Mouse (Mus musculus) intestine, embryonic 14.5 days (tissue): Measurements from ENCODE around the gene Casp9. TPM values are rescaled to one million over a fixed set of nuclear protein-coding genes. Genes with fewer than 3 reads are reported as not detected.

Experiments used
- ATAC-seq: fragments of 200-750 bp; cut with Nextera tagmentation; replicated peaks from 2 replicates; pipeline ENCODE4 v1.8.0; 2017; ENCODE audit warnings: low read depth, moderate number of reproducible peaks, moderate TSS enrichment, moderate library complexity; ENCODE audit not compliant: low FRiP score, low TSS enrichment
- DNase-seq: peaks from one replicate; pipeline ENCODE4 v3.0.0-alpha.2; 2018; ENCODE audit warnings: low spot score
- H3K27ac ChIP-seq: fragments of 300-500 bp; sonication (generic); 2 replicates; pipeline ENCODE4 v1.5.1; 2014; ENCODE audit warnings: low read depth, mild to moderate bottlenecking, control low read depth
- H3K27me3 ChIP-seq: fragments of 300-500 bp; sonication (generic); replicated peaks from 2 replicates; pipeline ENCODE4 v1.6.1; 2014; ENCODE audit warnings: low read length, control low read depth; ENCODE audit not compliant: control insufficient read depth, insufficient read depth
- H3K36me3 ChIP-seq: fragments of 300-500 bp; sonication (generic); 2 replicates; pipeline ENCODE4 v1.6.1; 2014; ENCODE audit warnings: low read length, control low read depth; ENCODE audit not compliant: control insufficient read depth, insufficient read depth
- H3K4me1 ChIP-seq: fragments of 300-500 bp; sonication (generic); replicated peaks from 2 replicates; pipeline ENCODE4 v1.6.1; 2014; ENCODE audit warnings: low read length, control low read depth, mixed read lengths; ENCODE audit not compliant: control insufficient read depth, insufficient read depth
- H3K4me2 ChIP-seq: fragments of 300-500 bp; sonication (generic); 2 replicates; pipeline ENCODE4 v1.6.1; 2014; ENCODE audit warnings: low read length
- H3K4me3 ChIP-seq: fragments of 300-500 bp; sonication (generic); 2 replicates; pipeline ENCODE4 v1.5.1; 2014; ENCODE audit warnings: low read depth, low read length, control low read depth, mixed read lengths
- H3K9ac ChIP-seq: fragments of 300-500 bp; sonication (generic); 2 replicates; pipeline ENCODE4 v1.6.1; 2014; ENCODE audit warnings: mild to moderate bottlenecking, low read length
- H3K9me3 ChIP-seq: fragments of 300-500 bp; sonication (generic); 2 replicates; pipeline ENCODE4 v1.6.1; 2016; ENCODE audit warnings: low read length, control low read depth; ENCODE audit not compliant: control insufficient read depth
- WGBS: fragments of 180-500 bp; shearing (Covaris S2); extraction: QIAGEN DNeasy Blood & Tissue Kit; methylation state at CpG from one replicate; pipeline ENCODE4 v1.1.7; 2014; 5-methylcytosine and 5-hydroxymethylcytosine counted together
- polyA plus RNA-seq: library from polyadenylated mRNA; unstranded; fragments of >200 nt; fragmentation: Nextera tagmentation; extraction: Ambion mirVana; gene quantifications from 2 replicates; pipeline ENCODE4 v1.2.1, GENCODE M21; 2014

Casp9 gene
- polyA plus RNA-seq, 1 experiment from 2014 or later, result 19.3 TPM

- H3K9ac ChIP-seq, result no peak overlapping the region
- no peaks in the 10 kb centered on the region for H3K27me3 ChIP-seq
- H3K4me2 ChIP-seq, result no peak overlapping the region
- H3K36me3 ChIP-seq, result peaks cover 14% of the 10 kb centered on the region
- WGBS, result 95% methylated on average over 5 of the region's 5 CpGs
- no peaks in the 10 kb centered on the region for H3K9me3 ChIP-seq
- ATAC-seq (no peak), DNase-seq (no peak)
- peaks cover 19% of the 10 kb centered on the region for H3K4me1 ChIP-seq
- no peak overlapping the region for H3K4me3 ChIP-seq
- no peak overlapping the region for H3K27ac ChIP-seq
Observed at GRCm38 (mm10) chr4:141797545-141797944, 4.1 kb downstream of the Casp9 start.

DNA sequence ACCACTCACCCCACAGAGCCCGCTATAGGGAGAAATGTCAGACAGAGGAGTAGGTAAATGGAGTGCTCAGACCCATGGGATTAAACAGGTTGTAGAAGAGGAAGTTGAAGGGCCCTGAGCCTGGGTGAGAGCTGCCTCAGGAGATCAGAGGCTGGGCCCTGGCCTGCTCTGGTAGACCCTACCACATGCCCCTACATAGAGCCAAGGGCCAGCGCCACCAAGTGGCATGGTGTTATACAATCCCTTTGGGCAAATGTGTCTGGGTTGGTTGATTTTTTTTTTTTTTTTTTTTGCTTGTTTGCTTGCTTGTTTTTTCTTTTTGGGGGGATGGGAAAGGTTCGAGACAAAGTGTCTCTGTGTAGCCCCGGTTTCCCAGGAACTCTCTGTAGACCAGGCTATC is 10.7 kb downstream of the Casp9 start:
- WGBS, result 87% methylated on average over 4 of the region's 4 CpGs
- Histone ChIP-seq H3K36me3 (peaks cover 58% of the 10 kb centered on the region), H3K4me1 (no peaks in the 10 kb centered on the region), H3K4me3 (no peak overlapping the region), H3K27ac (no peak overlapping the region), H3K27me3 (no peaks in the 10 kb centered on the region), H3K9ac (no peak overlapping the region), H3K4me2 (no peak overlapping the region), H3K9me3 (no peaks in the 10 kb centered on the region)
- ATAC-seq (no peak), DNase-seq (no peak)

DNA sequence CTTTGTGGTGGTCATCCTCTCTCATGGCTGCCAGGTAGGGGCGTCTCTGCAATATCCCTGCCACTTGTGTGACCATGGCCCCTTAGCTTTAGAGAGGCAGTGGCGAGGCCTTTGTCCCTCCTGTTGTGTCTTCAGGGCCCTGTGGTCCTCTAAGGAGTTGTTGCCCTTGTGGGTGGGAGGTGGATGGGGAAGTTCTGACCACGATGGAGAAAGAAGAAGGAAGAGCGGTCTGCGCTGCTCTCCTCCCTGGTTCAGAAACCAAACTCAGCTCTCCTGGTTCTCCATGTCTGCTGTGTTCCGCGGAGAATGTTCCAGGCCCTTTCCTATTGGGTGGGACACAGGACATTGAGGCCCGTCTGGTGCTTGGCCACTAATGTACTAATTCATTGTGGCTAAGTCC is 12.5 kb downstream of the Casp9 start:
- Histone ChIP-seq H3K36me3 (peaks cover 76% of the 10 kb centered on the region), H3K4me2 (no peak overlapping the region), H3K27me3 (no peaks in the 10 kb centered on the region), H3K27ac (no peak overlapping the region), H3K9ac (no peak overlapping the region), H3K9me3 (no peaks in the 10 kb centered on the region), H3K4me1 (no peaks in the 10 kb centered on the region), H3K4me3 (no peak overlapping the region)
- DNase-seq (no peak), ATAC-seq (no peak)
- 94% methylated on average over 8 of the region's 8 CpGs for WGBS

DNA sequence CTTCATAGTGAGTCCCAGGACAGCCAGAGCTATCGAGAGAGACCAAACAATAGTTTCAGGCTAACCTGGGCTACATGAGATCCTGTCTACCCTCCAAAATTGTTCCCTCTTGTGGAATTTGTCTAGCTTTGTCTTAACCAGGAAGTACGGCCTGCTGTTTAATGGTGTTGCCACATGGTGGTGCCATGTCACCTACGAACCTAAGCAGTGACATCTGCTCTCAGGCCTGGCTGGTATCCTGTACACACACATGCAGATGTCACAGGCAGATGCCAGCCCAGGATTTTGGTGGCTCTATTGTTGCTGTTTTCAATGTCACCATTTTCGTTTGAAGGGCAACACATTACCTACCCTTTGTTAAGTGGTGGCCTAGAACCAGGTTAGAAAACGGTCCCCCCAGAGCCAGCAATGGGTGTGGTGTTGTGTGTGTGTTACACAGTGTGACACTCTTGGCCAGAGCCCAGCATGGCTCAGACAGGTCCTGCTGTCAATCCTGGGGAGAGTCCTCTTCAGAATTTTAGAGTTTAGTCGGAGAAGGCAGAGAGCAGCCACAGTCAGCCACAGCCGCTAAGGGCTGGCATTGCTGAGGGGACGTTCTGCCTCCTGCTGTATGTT is 16.5 kb downstream of the Casp9 start:
- DNase-seq (no peak), ATAC-seq (peak; percentile 67; the same call in 1 of the 2 replicates)
- Histone ChIP-seq H3K4me3 (no peak overlapping the region), H3K9ac (no peak overlapping the region), H3K27ac (no peak overlapping the region), H3K4me2 (no peak overlapping the region), H3K36me3 (peaks cover 94% of the 10 kb centered on the region), H3K9me3 (no peaks in the 10 kb centered on the region), H3K4me1 (no peaks in the 10 kb centered on the region), H3K27me3 (no peaks in the 10 kb centered on the region)
- 81% methylated on average over 8 of the region's 8 CpGs for WGBS

DNA sequence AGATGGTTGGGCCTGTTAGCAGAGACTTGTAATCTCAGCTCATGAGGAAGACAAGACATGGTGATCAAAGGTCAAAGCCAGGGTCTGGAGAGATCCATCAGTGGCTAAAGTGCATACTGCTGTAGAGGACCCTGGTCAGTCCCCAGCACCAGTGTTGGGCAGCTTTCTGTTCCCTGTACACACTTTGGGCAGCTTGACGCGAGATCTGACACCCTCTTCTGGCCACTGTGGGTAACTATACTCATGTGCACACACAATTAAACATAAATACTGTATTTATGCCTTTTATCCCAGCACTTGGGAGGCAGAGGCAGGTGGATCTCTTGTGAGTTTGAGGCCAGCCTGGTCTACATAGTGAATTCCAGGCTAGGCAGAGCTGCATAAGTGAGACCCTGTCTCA is 17.6 kb downstream of the Casp9 start:
- Histone ChIP-seq H3K4me2 (no peak overlapping the region), H3K4me3 (no peak overlapping the region), H3K27me3 (no peaks in the 10 kb centered on the region), H3K4me1 (no peaks in the 10 kb centered on the region), H3K9me3 (no peaks in the 10 kb centered on the region), H3K9ac (no peak overlapping the region), H3K27ac (no peak overlapping the region), H3K36me3 (peaks cover 93% of the 10 kb centered on the region)
- ATAC-seq (no peak), DNase-seq (no peak)
- WGBS, result 100% methylated on average over 2 of the region's 2 CpGs

DNA sequence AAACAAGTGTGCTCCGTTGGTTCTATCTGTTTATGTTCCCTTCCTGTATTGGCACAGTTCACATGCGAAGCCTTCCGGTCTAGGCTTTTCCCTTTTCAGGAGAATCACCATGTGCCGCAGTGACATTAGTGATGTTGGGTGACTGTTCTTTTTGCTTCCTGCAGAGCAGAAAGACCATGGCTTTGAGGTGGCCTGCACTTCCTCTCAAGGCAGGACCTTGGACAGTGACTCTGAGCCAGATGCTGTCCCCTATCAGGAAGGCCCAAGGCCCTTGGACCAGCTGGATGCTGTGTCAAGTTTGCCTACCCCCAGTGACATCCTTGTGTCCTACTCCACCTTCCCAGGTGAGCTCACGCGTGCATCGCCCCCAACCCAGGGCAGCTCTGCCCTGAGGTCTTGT is 18.0 kb downstream of the Casp9 start:
- H3K4me1 ChIP-seq, result no peaks in the 10 kb centered on the region
- no peak for DNase-seq
- no peak overlapping the region for H3K27ac ChIP-seq
- H3K9ac ChIP-seq, result no peak overlapping the region
- H3K27me3 ChIP-seq, result no peaks in the 10 kb centered on the region
- WGBS, result 96% methylated on average over 7 of the region's 7 CpGs
- H3K36me3 ChIP-seq, result peaks cover 89% of the 10 kb centered on the region
- H3K4me2 ChIP-seq, result no peak overlapping the region
- no peak overlapping the region for H3K4me3 ChIP-seq
- no peak for ATAC-seq
- H3K9me3 ChIP-seq, result no peaks in the 10 kb centered on the region

DNA sequence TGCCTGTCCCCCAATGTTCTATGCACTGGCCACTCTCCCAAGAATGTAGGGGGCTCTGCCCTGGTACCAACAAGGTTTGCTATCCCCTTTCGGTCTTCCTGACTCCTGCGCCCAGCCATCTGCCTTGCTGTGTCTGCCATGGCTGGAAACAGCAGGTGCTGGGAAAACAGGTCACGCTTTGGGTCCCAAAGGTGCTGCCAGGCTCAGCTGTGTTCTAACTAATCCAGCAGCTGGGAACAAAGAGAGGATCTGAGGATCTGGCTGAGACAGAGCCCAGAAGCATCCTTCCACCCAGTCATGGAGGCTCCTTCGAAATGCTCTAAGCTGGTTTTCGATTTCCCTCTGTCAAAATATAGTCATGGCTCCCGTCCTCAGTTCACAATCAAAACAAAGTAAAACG is 22.9 kb downstream of the Casp9 start:
- ATAC-seq, result no peak
- Histone ChIP-seq H3K4me2 (no peak overlapping the region), H3K27me3 (no peaks in the 10 kb centered on the region), H3K27ac (no peak overlapping the region), H3K9me3 (no peaks in the 10 kb centered on the region), H3K4me3 (no peak overlapping the region), H3K4me1 (no peaks in the 10 kb centered on the region), H3K36me3 (peaks cover 40% of the 10 kb centered on the region), H3K9ac (no peak overlapping the region)
- no peak for DNase-seq
- 86% methylated on average over 7 of the region's 7 CpGs for WGBS

GRCm38 (mm10) chr4:141816776-141817655 is 23.6 kb downstream of the Casp9 start:
- Histone ChIP-seq H3K4me1 (no peaks in the 10 kb centered on the region), H3K9ac (no peak overlapping the region), H3K27ac (no peak overlapping the region), H3K27me3 (no peaks in the 10 kb centered on the region), H3K36me3 (peaks cover 33% of the 10 kb centered on the region), H3K4me2 (no peak overlapping the region), H3K4me3 (no peak overlapping the region), H3K9me3 (no peaks in the 10 kb centered on the region)
- ATAC-seq, result no peak
- no peak for DNase-seq
- 74% methylated on average over 14 of the region's 14 CpGs for WGBS

DNA sequence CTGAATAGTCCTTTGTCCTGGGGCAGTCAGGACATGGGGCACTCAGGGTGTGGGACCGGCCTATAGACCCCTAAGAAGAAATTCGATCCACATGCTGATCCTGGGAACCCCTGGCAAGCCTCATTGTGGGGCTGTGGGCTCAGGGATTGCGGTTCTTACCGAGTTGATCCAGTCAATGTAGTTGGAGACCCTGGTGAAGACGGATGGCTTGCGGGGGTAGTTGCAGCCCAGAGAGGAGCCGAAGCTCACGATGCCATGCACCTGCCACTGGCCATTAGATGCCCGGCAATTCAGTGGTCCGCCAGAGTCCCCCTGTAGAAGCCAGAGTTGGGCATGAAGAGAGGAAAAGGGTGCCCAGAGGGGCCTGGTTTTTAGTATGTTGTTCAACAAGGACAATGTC is 24.3 kb downstream of the Casp9 start:
- H3K9me3 ChIP-seq, result no peaks in the 10 kb centered on the region
- no peak overlapping the region for H3K4me2 ChIP-seq
- peaks cover 26% of the 10 kb centered on the region for H3K36me3 ChIP-seq
- DNase-seq, result no peak
- no peak for ATAC-seq
- no peaks in the 10 kb centered on the region for H3K4me1 ChIP-seq
- WGBS, result 82% methylated on average over 10 of the region's 10 CpGs
- H3K4me3 ChIP-seq, result no peak overlapping the region
- no peak overlapping the region for H3K9ac ChIP-seq
- H3K27me3 ChIP-seq, result no peaks in the 10 kb centered on the region
- no peak overlapping the region for H3K27ac ChIP-seq
